Mouse (Mus musculus): ENCODE data around the gene Plekha1. TPM values are rescaled to one million over a fixed set of nuclear protein-coding genes. Genes with fewer than 3 reads are reported as not detected.

The Plekha1 gene
- polyA plus RNA-seq (2017; shearing (Covaris generic)), result 10 to 100 TPM; 30.9 to 41.6 TPM

DNA sequence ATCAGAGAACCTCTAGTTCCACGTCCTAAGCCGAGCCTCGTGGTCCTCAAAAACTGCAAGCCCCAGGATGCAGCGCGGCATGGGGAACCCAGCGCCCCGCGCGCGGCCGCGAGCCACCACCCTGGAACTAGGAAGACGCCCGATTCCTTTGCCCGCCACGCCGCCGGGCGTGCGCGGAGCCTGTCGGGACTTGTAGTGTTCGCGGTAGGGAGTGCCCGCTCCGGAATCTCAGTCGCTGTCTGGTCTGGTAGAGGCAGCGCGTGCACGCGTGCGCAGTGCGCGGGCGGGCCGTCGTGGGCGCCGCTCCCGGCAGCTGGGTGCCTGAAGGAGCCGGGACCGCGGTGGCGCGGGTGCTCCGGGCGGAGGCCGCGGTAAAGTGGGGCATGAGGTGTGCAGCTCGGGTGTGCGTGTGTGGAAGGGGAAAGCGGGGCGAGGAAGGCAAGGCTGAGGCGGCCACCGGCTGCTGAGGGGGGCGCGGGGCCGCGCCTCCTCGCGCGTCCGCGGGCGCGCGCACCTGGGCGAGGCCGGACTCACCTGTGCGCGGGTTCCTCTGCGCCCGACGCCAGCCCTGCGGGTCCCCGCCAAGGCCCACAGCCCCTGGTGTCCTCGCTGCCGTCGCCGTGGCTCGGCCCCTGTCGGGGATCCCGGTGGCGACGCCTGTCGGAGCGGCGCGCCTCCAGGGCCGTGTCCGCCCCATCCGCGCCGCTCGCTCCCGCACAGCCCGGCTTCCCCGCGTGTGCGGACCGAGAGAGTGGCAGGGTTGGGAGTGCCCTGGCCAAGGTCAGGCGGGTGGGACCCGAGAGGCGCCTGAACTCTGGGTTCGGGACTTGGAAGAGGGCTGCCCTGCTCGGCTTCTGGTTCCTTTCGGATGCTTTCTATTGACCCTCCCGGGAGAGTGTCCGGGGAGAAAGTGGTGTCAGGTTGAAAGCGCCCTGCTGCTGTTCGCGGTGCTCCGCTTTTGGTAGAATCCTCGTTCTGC is at the start of gene Plekha1:
Gene Plekha1, plus strand, starts transcription at position 144 of the 979 bp plus-strand sequence.
- ATAC-seq, result peak; percentile 96

DNA sequence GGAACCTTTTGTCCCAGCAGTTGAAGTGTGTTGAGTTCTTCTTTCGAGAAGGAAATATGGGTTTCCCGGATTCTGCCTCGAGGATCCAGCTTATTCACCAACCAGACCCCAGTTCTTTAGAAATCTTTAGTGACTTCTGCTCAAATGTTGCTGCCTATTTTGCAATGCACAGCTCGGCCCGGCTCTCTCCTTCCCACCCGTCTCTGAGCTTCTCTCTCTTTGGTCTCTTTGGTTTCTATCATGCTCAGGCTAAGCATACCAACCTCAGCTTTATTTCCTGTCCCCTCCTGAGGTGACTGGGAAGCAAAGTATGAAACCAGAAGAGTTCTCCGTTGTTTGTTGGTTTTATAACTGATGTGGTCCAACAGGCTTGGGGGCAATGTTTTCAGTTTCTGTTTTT is 49.3 kb upstream of the Plekha1 start:
- ATAC-seq, result peak; percentile 26

DNA sequence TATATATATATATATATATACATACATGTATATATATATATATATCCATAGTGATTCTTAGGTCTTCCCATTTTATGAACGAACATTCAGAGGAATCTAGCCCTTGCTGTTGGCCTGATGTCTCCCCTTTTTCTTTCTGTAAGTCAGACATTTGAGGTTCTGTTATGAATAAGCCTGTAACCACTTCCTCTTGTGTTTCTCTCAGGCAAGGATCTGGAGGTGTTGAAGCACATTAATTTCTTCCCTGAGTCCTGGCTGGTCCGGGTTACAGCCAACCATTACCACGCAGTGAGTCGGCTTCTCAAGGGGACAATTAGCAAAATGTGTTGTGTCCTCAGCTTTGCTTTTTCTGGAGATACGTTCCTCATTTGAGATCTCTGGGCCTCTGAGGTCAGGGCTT is 46.7 kb upstream of the Plekha1 start:
- peak; percentile 83 for ATAC-seq

DNA sequence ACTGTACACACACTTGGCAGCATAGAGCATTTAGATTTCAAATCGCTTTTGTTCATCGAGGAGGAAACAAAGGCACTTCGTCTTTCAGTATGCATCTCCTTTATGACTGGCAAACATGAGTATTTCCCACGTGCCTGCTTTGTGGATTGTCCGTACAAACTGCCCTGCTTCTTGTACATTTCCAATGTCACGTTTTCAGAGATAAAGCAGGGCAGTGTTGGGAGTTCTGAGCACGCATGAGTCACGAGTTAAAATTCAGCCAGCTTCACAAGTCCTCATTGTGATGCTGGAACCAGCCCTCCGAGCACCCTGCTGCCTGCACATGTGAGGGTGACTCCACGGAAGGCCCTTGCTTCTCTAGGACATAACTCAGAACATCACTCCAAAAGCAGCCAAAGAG is 45.9 kb upstream of the Plekha1 start:
- no peak for ATAC-seq

DNA sequence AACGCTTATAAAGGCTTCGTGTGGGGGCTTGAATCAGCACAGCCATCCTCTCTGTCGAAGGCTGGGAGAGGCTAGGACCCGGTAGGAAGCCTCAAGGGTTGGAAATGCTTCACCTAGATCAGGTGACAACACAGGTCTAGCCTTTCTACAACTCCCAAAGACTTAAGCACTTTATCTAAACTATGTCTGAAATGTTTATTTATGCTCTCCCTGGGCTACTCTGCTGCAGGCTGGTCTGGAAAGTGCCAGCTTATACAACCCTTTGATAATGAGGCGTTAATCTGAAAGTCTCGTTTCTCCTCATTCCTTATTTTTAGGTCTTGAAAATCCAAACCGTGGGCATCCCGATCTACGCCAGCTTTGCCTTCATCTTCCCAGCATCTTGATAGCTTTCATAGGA is 41.6 kb upstream of the Plekha1 start:
- ATAC-seq, result no peak

DNA sequence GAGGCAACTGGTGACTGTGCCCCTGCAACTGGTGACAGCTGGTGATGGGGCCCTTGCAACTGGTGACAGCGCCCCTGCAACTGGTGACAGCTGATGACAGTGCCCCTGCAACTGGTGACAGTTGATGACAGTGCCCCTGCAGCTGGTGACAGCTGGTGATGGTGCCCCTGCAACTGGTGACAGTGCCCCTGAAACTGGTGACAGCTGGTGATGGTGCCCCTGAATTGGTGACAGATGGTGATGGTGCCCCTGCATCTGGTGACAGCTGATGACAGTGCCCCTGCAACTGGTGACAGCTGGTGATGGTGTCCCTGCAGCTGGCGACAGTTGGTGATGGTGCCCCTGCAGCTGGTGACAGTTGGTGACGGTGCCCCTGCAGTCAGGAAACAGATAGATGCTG is 39.2 kb upstream of the Plekha1 start:
- ATAC-seq, result no peak

DNA sequence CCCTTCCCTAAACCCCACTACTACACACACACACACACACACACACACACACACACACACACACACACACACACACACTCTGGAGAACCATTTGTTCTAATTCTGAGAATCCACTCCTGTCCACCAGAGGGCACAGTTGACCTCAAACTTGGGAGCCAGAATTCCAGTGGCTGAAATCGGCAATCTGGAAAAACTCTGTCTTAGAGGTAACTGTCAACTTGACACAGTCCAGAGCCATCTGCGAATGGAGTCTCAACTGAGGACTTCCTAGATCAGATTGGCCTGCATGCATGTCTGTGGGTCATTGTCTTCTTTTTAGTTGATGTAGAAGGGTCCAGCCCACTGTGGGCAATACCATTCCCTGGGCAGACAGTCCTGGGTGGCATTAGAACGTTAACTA is 38.1 kb upstream of the Plekha1 start:
- ATAC-seq, result no peak

DNA sequence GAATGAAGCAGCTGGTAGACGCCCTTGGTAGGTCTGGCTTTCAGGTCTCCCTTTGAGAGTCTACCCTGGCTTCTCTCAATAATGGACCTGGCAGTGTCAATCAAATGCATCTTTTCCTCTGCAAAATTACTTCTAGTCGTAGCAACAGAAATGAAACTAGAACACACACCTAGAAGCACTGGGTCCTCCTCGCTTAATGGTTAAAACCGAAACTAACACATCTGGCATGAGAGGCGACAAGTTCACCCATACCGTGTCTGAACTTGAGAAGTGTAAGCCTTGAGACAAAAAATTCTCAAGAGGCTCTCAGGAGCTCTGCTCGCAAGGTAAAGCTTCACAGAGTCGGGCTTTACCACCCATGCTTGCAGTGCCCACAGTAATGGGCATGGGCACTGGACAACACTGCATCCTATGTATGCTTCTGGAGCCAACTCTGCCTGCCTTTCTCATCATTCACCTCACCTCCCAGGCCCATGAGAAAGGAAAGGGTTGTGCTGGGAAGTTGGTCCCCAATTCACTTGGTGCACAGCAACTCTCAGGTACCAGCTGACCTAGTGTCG is 37.6 kb upstream of the Plekha1 start:
- peak; percentile 90 for ATAC-seq

DNA sequence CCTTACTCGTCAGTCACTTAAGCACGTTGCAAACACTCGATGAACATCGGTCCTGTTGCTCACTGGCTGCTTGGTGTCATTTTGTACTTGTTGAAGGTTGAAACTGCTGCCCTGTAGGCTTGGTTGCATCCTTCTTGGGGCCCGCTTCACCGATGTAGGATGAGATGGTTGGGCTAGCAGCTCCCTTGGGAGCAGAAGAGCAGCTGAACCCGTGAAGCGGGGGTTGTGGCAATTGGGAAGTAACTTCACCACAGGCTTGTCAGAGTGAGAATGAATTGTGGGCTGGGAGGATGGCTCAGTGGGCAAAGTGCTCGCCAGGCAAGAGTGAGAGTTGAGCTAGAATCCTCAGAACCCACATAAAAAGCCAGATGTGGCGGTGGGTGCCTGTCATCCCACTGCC is 37.1 kb upstream of the Plekha1 start:
- peak; percentile 10 for ATAC-seq

DNA sequence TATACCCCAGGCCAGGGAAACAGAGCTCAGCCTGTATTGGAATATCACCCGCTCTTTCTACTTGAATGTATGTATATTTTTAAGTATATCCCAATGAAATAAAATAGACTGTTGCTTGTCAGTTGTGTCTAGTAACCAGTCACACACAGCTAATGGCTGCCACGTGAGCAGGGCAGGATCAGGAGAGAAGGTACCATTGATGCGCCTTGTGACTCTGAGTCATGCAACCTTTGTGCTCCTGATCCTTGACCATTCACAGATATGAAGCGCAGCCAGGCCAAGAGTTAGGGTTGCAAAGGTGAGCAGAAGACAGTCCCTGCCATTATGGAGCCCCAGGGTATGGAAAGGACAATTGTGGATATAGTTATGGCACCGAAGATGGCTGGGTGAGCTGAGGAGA is 34.0 kb upstream of the Plekha1 start:
- no peak for ATAC-seq

DNA sequence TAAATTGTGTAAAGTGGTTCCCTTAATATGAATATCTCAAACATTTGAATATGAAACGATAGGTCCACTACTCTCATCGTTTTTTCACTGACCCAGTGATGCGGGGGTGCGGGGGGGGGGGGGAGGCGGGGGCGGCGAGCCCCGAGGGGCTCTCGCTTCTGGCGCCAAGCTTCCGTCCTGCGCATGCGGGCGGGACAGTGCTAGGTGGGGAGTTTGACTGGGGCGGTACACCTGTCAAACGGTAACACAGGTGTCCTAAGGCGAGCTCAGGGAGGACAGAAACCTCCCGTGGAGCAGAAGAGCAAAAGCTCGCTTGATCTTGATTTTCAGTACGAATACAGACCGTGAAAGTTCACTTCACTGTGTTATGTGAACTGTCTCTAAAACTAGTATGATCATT is 31.3 kb upstream of the Plekha1 start:
- ATAC-seq, result peak; percentile 99

DNA sequence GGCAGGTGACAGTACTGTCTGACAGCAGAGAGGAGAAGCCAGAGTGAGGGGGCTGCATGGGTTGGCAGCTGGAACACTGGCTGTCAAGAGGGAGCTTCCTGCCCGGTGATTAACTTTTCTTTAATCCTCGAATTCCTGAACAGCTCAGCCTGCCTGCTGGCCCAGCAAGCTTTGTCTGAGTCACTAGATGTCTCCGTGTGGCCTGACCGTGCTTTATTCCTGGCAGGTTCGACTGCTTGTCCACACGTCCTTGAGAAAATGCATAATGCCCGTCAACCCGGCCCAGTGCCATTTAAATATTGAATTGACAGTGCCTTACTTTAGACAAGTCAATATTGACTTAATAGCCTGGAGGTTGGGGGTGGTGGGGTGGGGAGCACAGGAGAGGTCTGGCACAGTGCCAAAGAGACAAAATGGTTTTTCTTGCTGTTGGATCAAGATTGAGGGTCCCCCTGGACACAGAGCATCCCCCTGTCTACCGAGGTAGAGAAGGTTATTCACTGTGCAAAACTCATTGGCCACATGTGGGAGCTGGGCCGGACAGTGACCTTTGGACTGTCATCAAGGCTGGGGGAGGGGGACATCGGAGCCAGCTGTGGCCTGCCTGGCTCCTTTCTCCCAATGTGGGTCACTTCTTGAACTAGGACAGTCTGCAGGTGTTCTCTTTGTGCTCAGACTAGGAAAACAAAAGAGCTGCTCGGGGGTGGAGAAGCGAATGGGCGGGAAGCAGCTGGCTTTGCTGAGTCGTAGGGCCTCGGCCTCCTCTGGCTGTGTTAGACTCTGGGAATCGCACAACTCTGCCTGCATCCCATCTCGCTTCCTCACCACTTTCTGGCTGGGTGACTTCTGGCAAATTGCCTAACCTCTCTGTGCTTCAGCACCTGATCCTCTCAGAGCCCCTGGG is 30.3 kb upstream of the Plekha1 start:
- no peak for ATAC-seq

DNA sequence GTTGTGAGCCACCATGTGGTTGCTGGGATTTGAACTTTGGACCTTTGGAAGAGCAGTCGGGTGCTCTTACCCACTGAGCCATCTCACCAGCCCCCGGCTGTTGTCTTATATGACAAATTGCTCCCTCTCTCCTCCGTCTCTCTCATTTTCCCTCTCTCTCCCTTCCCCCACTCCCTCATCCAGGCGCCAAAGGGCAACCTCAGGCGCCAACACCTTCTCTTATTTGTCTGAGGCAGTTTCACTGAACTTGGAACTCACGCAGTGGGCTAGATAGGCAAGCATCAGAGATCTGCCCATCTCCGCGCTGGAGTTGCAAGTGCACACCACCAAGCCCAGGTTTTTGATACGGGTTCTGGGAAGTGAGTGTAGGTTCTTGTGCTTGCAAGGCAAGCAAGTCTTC is 29.5 kb upstream of the Plekha1 start:
- ATAC-seq, result no peak

DNA sequence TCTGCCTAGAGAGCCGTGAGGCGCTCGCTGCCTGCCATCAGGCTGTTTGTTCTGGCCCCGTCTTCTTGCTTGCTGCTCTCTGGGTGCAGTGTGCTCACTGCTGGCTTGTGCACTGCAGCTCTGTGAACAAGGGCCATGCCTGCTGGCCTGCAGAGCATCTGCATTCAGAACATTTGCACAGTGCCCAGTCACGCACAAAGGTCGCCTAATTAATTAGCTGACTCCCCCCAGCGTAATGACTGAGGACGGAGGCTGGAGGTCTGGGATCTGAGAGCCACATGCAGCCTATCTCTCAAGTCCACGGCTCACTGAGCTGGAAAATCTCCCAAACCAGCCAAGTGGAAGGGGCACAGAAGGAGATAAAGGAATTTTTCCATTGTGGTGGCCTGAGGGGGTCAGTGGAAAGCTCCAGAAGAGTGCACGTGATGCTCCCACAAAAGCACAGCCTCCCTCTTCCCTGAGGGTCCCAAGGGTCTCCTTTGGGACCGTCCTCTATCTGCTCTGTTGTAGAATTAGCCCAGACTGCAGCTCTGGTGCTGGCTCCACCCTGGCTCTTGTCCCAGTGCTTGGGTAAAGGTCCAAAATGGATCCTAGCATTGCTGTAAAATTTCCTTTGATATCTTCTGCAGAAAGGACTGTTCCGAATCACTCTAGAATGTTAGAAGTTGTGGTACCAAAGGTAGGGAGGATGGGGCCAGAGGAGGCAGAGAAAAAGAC is 27.5 kb upstream of the Plekha1 start:
- no peak for ATAC-seq

DNA sequence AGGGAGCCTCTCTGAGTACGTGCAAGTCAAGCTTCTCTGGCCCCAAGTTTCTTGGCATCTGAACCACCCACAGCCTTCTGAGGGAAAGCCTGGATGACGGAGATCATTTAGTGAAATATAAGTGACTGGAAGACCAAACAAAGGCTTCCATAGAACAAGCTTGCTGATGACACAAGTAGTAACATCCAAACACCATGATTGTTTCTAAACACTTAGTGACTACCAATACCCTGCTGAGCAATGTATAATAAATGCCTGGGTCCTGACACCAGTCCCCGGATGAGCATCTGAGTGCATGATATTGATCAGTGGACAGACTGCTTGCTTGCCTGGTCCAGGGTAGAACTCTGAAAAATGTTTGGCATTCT is 26.9 kb upstream of the Plekha1 start:
- no peak for ATAC-seq

DNA sequence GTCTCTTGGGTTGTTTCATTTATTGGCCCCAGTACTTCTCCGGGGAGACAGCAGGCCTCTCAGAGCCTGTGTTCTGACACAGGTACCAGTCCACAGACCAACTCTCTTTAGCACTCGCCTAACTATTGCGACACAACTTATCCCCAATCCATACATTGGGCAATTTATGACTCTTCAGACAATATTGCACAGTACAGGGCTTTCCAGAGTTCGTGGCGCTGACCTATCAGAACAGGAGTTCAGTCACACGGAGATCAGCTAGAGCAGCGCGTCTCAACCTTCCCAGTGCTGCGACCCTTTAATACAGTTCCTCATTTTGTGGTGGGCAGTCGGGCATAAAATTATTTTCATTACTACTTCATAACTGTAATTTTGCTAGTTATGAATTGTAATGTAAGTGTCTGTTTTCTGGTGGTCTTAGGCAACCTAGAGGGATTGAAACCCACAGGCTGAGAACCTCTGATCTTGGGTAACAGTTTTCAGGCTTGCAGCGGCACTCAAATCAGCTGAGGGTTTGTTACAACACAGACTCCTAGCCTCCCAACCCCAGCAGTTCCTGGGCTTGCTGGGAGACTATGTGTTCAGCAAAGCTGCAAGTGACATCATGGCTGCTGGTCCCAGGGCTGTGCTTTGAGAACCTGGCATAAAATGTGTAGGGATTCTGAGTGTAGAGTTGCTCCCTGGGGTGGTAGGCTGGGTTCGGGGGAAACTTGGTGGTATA is 26.0 kb upstream of the Plekha1 start:
- ATAC-seq, result no peak

DNA sequence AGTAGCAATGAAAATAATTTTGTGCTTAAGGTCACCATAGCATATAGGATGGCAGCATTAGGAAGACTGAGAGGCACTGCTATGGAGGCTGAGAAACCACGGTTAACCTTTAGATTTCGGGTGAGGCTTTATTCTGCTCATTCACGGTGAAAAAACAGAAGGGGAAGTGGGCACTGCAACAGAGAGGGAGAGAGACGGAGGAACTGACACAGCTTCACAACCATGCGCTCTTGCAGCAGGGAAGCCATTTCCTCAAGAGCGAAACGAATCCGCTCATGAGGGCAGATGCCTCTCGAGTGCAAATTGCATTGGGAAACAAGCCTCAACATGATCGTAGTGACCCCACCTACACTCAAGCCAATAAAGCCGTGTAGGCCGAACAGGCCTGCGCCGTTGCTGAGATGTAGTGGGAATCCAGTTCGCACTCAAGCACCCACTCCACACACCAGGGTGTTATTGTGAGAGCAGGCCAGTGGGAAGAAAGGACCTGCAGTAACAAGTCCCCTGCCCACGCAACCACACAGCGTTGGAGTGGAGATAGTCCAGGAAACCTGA is 18.3 kb upstream of the Plekha1 start:
- no peak for ATAC-seq

DNA sequence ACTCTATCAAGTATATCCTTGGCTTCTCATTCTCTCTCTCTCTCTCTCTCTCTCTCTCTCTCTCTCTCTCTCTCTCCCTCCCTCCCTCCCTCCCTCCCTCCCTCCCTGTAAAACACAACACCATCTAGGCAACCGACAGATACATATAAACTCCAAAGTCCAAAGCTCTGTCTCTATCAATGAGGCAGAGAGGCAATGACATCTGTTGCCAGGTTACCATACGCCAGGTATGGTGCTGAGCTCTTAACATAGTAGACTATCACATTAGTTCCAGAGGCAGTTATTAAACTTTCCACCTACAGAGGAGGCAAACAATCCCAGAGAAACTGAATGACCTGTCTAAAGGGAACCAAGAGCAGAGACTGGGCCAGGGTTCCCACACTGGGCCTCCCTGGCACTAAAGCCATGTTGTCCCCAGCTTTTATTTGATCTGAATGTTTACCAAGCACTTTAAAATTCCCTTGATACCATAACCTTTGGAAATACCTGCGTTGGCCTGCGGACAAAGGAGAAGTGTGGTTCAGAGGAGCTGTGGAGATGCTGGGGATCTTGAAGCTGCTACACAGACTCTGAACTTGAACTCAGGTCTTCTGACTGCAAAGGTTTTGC is 10.8 kb upstream of the Plekha1 start:
- no peak for ATAC-seq

DNA sequence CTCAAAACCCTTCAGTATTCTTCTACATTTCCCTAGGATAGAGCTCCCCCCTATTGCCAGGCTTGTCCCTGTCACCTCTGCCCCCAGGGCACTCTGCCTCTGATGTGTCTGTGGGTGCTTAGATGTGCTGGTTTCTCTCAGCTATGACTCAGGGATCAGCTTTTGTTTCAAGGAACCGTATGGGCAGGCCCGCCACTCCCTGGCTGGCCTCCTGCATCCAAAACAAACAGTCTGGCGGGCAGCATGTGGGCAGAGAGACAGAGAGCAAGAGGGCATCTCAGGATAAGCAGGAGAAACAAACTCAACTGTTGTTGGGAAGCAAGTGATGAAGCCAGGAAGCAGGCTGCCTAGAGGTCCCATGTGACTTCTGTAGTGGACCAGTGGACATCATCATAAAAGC is 9.9 kb upstream of the Plekha1 start:
- no peak for ATAC-seq

DNA sequence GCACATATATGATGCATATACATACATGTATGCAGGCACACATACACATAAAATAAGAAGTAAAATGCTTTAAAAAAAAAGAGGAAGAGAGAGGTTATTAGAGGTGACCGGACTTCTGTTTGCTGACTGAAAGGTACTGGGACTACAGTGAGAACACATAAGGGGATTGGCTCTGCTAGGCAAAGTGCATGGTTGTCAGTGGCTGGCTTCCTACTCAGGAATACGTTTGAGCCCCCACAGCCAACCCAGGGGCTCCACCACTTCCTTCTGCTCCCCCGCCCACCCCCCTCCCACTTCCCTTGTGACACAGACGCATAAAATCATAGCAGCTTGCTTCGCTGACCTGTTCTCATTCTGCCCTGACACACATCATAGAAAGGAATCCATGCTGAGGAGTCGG is 7.6 kb upstream of the Plekha1 start:
- no peak for ATAC-seq

DNA sequence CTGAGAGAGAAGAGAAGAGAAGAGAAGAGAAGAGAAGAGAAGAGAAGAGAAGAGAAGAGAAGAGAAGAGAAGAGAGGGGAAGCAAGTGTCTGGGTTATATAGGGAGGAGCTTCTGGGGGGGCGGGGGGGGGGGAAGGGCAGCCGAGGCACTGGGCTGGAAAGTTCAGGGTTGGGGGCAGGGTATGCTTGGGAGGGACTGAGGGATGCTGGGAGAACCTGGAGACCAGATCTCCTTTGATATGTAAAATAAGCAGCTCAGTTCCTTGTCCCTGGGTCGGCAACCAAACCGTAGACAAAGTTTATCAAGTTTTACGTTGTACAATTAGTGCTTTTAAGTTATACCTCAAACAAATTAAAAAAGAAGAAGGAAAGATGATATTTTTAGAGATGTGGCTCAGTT is 5.6 kb upstream of the Plekha1 start:
- no peak for ATAC-seq
